Mouse (Mus musculus) cerebellum, adult 11-12 months (tissue): ENCODE measurements around the gene Maml3.

ENCODE experiments used
- DNase-seq: peaks from one replicate; pipeline ENCODE4 v3.0.0; 2022

Maml3 gene

GRCm38 (mm10) chr3:51999671-52000437, 105.0 kb downstream of the Maml3 start:
- DNase-seq = no peak

GRCm38 (mm10) chr3:51998511-51999399, 106.1 kb downstream of the Maml3 start:
- no peak for DNase-seq

- no peak for DNase-seq
Measured at GRCm38 (mm10) chr3:51997616-51998015, 107.3 kb downstream of the Maml3 start.

- no peak for DNase-seq
Measured at GRCm38 (mm10) chr3:51986507-51986906, 118.4 kb downstream of the Maml3 start.

GRCm38 (mm10) chr3:51981496-51981895, 123.4 kb downstream of the Maml3 start:
- DNase-seq = no peak

GRCm38 (mm10) chr3:51977654-51978352, 127.1 kb downstream of the Maml3 start:
- no peak for DNase-seq

- no peak for DNase-seq
Measured at GRCm38 (mm10) chr3:51974601-51975000, 130.3 kb downstream of the Maml3 start.

GRCm38 (mm10) chr3:51974153-51974552, 130.7 kb downstream of the Maml3 start:
- DNase-seq = no peak

- DNase-seq = no peak
Measured at GRCm38 (mm10) chr3:51972576-51972975, 132.3 kb downstream of the Maml3 start.

- DNase-seq = no peak
Measured at GRCm38 (mm10) chr3:51970489-51970888, 134.4 kb downstream of the Maml3 start.

GRCm38 (mm10) chr3:51969451-51969850, 135.4 kb downstream of the Maml3 start:
- DNase-seq = peak; percentile 31

- no peak for DNase-seq
Measured at GRCm38 (mm10) chr3:51965841-51966240, 139.0 kb downstream of the Maml3 start.

GRCm38 (mm10) chr3:51965436-51965835, 139.4 kb downstream of the Maml3 start:
- DNase-seq = no peak

- DNase-seq = no peak
Measured at GRCm38 (mm10) chr3:51965008-51965407, 139.9 kb downstream of the Maml3 start.

GRCm38 (mm10) chr3:51963891-51964593, 140.8 kb downstream of the Maml3 start:
- no peak for DNase-seq

GRCm38 (mm10) chr3:51963151-51963791, 141.6 kb downstream of the Maml3 start:
- no peak for DNase-seq

GRCm38 (mm10) chr3:51958751-51959150, 146.1 kb downstream of the Maml3 start:
- no peak for DNase-seq

GRCm38 (mm10) chr3:51954441-51954840, 150.4 kb downstream of the Maml3 start:
- DNase-seq = no peak

GRCm38 (mm10) chr3:51953927-51954326, 150.9 kb downstream of the Maml3 start:
- no peak for DNase-seq

GRCm38 (mm10) chr3:51952728-51953623, 151.9 kb downstream of the Maml3 start:
- no peak for DNase-seq

- no peak for DNase-seq
Measured at GRCm38 (mm10) chr3:51952267-51952666, 152.6 kb downstream of the Maml3 start.
